Mouse (Mus musculus) CH12.LX (cell line): Measurements from ENCODE around the gene Smlr1. TPM values are rescaled to one million over a fixed set of nuclear protein-coding genes. Genes with fewer than 3 reads are reported as not detected.

Experiments
- polyA plus RNA-seq: library from polyadenylated mRNA; unstranded; fragments of >175 nt; gene quantifications from 2 replicates; pipeline ENCODE4 v1.2.1, GENCODE M21; 2012; ENCODE audit warnings: low read depth; ENCODE audit not compliant: insufficient read length
- total RNA-seq, 2 experiments: library from RNA; depleted of rRNA; stranded (reverse); fragments of 300-350 nt in 1 of 2; fragments of >200 nt in 1 of 2; gene quantifications; 2 replicates each; pipeline ENCODE4 v1.2.3; 2012 to 2014

Gene Smlr1
- total and polyA plus RNA-seq, 3 experiments, result not detected

Other genes with a start within 250 kb of the Smlr1 start
- gene Akap7, start 228.4 kb downstream of the Smlr1 start, total RNA-seq (2012; rRNA removed), result 3.1 and 6.2 TPM in 2 replicates
- gene Akap7, start 228.4 kb downstream of the Smlr1 start, total RNA-seq (2014; rRNA removed), result 11.1 and 12.1 TPM in 2 replicates
- gene Akap7, start 228.4 kb downstream of the Smlr1 start, polyA plus RNA-seq, result 6.7 and 7.1 TPM in 2 replicates
- 20.6 and 24.3 TPM in 2 replicates for gene Epb41l2, start 176.5 kb downstream of the Smlr1 start, total RNA-seq (2012; rRNA removed)
- 25.9 and 28.4 TPM in 2 replicates for gene Epb41l2, start 176.5 kb downstream of the Smlr1 start, total RNA-seq (2014; rRNA removed)
- gene Epb41l2, start 176.5 kb downstream of the Smlr1 start, polyA plus RNA-seq, result 65.0 and 71.2 TPM in 2 replicates